Mouse (Mus musculus) testis, adult 2 months (tissue): ENCODE data around the gene Fndc9. TPM values are rescaled to one million over a fixed set of nuclear protein-coding genes. Genes with fewer than 3 reads are reported as not detected.

ENCODE experiments used
- H3K27ac ChIP-seq: fragments of 200-500 bp; 2 replicates; pipeline ENCODE4 v1.5.1; 2012; ENCODE audit warnings: low read depth, low read length; ENCODE audit not compliant: control insufficient read depth, insufficient read depth
- H3K27me3 ChIP-seq: fragments of 200-500 bp; 2 replicates; pipeline ENCODE4 v1.6.1; 2012; ENCODE audit warnings: mild to moderate bottlenecking, low read length, moderate library complexity; ENCODE audit not compliant: control insufficient read depth, insufficient read depth
- H3K36me3 ChIP-seq: fragments of 200-500 bp; 2 replicates; pipeline ENCODE4 v1.6.1; 2012; ENCODE audit warnings: mild to moderate bottlenecking, low read length; ENCODE audit not compliant: control insufficient read depth, insufficient read depth
- H3K4me1 ChIP-seq: fragments of 200-500 bp; 2 replicates; pipeline ENCODE4 v1.6.1; 2012; ENCODE audit warnings: low read length; ENCODE audit not compliant: control insufficient read depth, insufficient read depth
- H3K4me3 ChIP-seq: fragments of 200-500 bp; 2 replicates; pipeline ENCODE4 v1.5.1; 2012; ENCODE audit warnings: low read depth, mild to moderate bottlenecking, low read length, moderate library complexity, mixed read lengths; ENCODE audit not compliant: control insufficient read depth
- CTCF ChIP-seq: fragments of 200-500 bp; IDR thresholded peaks from 2 replicates; pipeline ENCODE4 v1.5.1; 2012; ENCODE audit warnings: low read depth, mild to moderate bottlenecking, inconsistent platforms, low read length, moderate library complexity; ENCODE audit not compliant: control insufficient read depth, insufficient read depth, insufficient replicate concordance
- POLR2A ChIP-seq: fragments of 200-500 bp; IDR thresholded peaks from 2 replicates; pipeline ENCODE4 v1.6.1; 2012; ENCODE audit warnings: low read depth, mild to moderate bottlenecking, inconsistent platforms, low read length, moderate library complexity; ENCODE audit not compliant: control insufficient read depth
- polyA plus RNA-seq: library from polyadenylated mRNA; depleted of rRNA; stranded (reverse); fragments of >200 nt; gene quantifications from 2 replicates; pipeline ENCODE4 v1.2.3, GENCODE M21; 2012; rRNA removed

Fndc9 gene
- polyA plus RNA-seq, 1 experiment, result 0.44 TPM

GRCm38 (mm10) chr11:46289022-46289421 lies 53.7 kb downstream of the Fndc9 start:
- no peak for TF ChIP-seq CTCF
- TF ChIP-seq POLR2A, result no peak
- Histone ChIP-seq H3K27me3 (no peaks in the 10 kb centered on the region), H3K27ac (no peak overlapping the region), H3K4me3 (no peak overlapping the region), H3K36me3 (no peaks in the 10 kb centered on the region), H3K4me1 (no peaks in the 10 kb centered on the region)

Other genes with a start within 250 kb of the Fndc9 start
- 5.5 and 6.9 TPM in 2 replicates for gene Gm12166, start 183.2 kb upstream of the Fndc9 start, polyA plus RNA-seq
- 1.0 and 1.1 TPM in 2 replicates for gene Adam19, start 179.5 kb upstream of the Fndc9 start, polyA plus RNA-seq
- gene Nipal4, start 69.0 kb upstream of the Fndc9 start, polyA plus RNA-seq, result 0.07 and 0.25 TPM in 2 replicates
- gene Cyfip2, start 77.3 kb downstream of the Fndc9 start, polyA plus RNA-seq, result 1.6 TPM in 2 replicates
- gene Itk, start 154.0 kb downstream of the Fndc9 start, polyA plus RNA-seq, result 0.02 TPM in 2 replicates
- 203 and 207 TPM in 2 replicates for gene Fam71b, start 161.0 kb downstream of the Fndc9 start, polyA plus RNA-seq
- gene Med7, start 201.4 kb downstream of the Fndc9 start, polyA plus RNA-seq, result 33.2 and 36.7 TPM in 2 replicates
- 0.06 and 0.12 TPM in 2 replicates for gene Havcr2, start 219.4 kb downstream of the Fndc9 start, polyA plus RNA-seq